Mouse (Mus musculus): ENCODE data around the gene Krtap5-2. TPM values are rescaled to one million over a fixed set of nuclear protein-coding genes. Genes with fewer than 3 reads are reported as not detected.
"Not testable (repeated sequence)": the region's sequence is repeated elsewhere in the genome, so short reads cannot be mapped to it uniquely, and the experiment has no call there.

Gene Krtap5-2
- not detected in 2 replicates for polyA plus RNA-seq (2014; fragmentation: Nextera tagmentation; extraction: Ambion mirVana)

DNA sequence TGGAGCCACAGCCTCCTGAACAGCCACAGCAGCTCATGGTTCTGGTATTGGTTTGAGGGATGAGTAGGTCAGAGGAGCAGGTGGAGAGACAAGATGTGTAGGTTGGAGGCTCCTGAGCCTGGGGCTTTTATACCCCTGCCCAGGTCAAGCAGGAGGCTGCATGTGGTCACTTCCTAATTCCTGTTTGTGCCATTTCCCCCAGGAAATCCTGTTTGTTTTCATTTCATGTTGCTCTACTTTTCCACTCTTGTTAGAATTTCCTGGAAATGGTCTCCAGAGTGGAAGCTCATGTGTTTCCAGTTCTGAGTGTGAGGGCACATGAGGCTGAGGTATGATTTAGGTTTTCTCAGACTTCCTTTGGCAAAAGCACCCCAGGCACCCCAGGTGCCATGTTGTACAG is at the start of gene Krtap5-2:
Gene Krtap5-2, minus strand, starts transcription at position 101 of the 400 bp plus-strand sequence.
- not testable (repeated sequence) for H3K9ac ChIP-seq (ENCODE audit: low read length); ATAC-seq (ENCODE audit: insufficient number of reproducible peaks, low FRiP score, low TSS enrichment, low read depth); H3K9me3 ChIP-seq (ENCODE audit: control insufficient read depth, low read length); H3K27ac ChIP-seq (replicated peaks; ENCODE audit: low read depth, low read length); DNase-seq (ENCODE audit: low spot score); H3K4me3 ChIP-seq (ENCODE audit: low read depth, low read length); H3K4me2 ChIP-seq (ENCODE audit: low read depth, severe bottlenecking); H3K36me3 ChIP-seq (ENCODE audit: control insufficient read depth, insufficient read depth, low read length); H3K27me3 ChIP-seq (ENCODE audit: control insufficient read depth, insufficient read depth, low read length); H3K4me1 ChIP-seq (ENCODE audit: control insufficient read depth, insufficient read depth, low read length)

DNA sequence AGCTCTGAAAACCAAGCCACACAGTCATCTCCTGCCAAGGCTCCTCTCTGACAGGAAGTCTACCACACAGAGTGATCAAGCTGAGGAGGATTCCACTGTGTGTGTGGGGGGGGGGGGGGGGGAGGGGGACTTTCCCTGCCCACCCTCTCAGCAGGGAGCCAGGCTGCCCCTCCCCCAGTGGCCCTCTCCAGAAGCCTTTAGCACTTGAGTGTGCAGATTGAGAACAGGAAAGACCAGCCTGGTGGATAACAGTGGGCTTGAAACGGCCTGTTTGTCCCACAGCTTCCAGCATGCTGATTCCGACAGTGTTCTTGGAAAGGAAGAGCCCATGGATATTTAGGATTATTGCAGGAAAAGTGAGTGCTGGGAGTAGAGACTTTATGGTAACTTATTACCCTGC is 48.7 kb upstream of the Krtap5-2 start:
- ATAC-seq (ENCODE audit: insufficient number of reproducible peaks, low FRiP score, low TSS enrichment, low read depth) (no peak), DNase-seq (ENCODE audit: low spot score) (no peak)
- WGBS, result 32% methylated on average over 2 of the region's 2 CpGs
- Histone ChIP-seq H3K9me3 (ENCODE audit: control insufficient read depth, low read length) (no peaks in the 10 kb centered on the region), H3K27ac (replicated peaks; ENCODE audit: low read depth, low read length) (no peak overlapping the region), H3K27me3 (ENCODE audit: control insufficient read depth, insufficient read depth, low read length) (no peaks in the 10 kb centered on the region), H3K4me2 (ENCODE audit: low read depth, severe bottlenecking) (no peak overlapping the region), H3K9ac (ENCODE audit: low read length) (no peak overlapping the region), H3K4me3 (ENCODE audit: low read depth, low read length) (no peak overlapping the region), H3K4me1 (ENCODE audit: control insufficient read depth, insufficient read depth, low read length) (no peaks in the 10 kb centered on the region), H3K36me3 (ENCODE audit: control insufficient read depth, insufficient read depth, low read length) (no peaks in the 10 kb centered on the region)

DNA sequence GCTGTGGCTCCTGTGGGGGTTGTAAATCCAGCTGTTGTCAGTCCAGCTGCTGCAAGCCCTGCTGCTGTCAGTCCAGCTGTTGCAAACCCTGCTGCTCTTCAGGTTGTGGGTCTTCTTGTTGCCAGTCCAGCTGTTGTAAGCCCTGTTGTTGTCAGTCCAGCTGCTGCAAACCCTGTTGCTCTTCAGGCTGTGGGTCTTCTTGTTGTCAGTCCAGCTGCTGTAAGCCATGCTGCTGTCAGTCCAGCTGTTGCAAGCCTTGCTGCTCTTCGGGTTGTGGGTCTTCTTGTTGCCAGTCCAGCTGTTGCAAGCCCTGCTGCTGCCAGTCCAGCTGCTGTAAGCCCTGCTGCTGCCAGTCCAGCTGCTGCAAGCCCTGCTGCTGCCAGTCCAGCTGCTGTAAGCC is 36.3 kb upstream of the Krtap5-2 start:
- not testable (repeated sequence) for H3K4me1 ChIP-seq (ENCODE audit: control insufficient read depth, insufficient read depth, low read length); H3K27ac ChIP-seq (replicated peaks; ENCODE audit: low read depth, low read length); DNase-seq (ENCODE audit: low spot score); H3K36me3 ChIP-seq (ENCODE audit: control insufficient read depth, insufficient read depth, low read length); H3K9ac ChIP-seq (ENCODE audit: low read length); H3K4me2 ChIP-seq (ENCODE audit: low read depth, severe bottlenecking); H3K9me3 ChIP-seq (ENCODE audit: control insufficient read depth, low read length); H3K27me3 ChIP-seq (ENCODE audit: control insufficient read depth, insufficient read depth, low read length); H3K4me3 ChIP-seq (ENCODE audit: low read depth, low read length); ATAC-seq (ENCODE audit: insufficient number of reproducible peaks, low FRiP score, low TSS enrichment, low read depth)
- 72% methylated on average over 1 of the region's 1 CpGs for WGBS

DNA sequence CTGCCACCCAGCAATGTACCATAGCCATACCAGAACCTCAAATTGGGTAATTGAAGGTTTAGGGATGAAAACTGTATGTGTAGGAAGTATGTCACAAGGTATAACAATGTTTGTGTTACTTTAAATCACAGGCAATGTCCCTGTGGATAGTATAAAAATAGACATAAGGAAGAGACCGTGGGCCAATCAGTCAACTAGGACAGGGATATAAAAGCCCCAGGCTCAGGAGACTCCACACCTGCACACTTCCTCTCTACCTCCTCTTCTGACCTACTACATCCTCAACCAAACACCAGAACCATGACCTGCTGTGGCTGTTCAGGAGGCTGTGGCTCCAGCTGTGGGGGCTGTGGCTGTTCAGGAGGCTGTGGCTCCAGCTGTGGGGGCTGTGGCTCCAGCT is 35.8 kb upstream of the Krtap5-2 start, which contains the start of gene Gm7579:
Gene Gm7579, plus strand, starts transcription at position 301 of the 400 bp plus-strand sequence.
- Histone ChIP-seq H3K4me1 (ENCODE audit: control insufficient read depth, insufficient read depth, low read length) (no peaks in the 10 kb centered on the region), H3K9ac (ENCODE audit: low read length) (no peak within 1 kb of the TSS), H3K27ac (replicated peaks; ENCODE audit: low read depth, low read length) (no peak within 1 kb of the TSS), H3K36me3 (ENCODE audit: control insufficient read depth, insufficient read depth, low read length) (no peaks in the 10 kb centered on the region), H3K4me2 (ENCODE audit: low read depth, severe bottlenecking) (no peak within 1 kb of the TSS), H3K9me3 (ENCODE audit: control insufficient read depth, low read length) (no peaks in the 10 kb centered on the region), H3K27me3 (ENCODE audit: control insufficient read depth, insufficient read depth, low read length) (no peaks in the 10 kb centered on the region), H3K4me3 (ENCODE audit: low read depth, low read length) (no peak within 1 kb of the TSS)
- DNase-seq (ENCODE audit: low spot score) (no peak), ATAC-seq (ENCODE audit: insufficient number of reproducible peaks, low FRiP score, low TSS enrichment, low read depth) (no peak)
- 79% methylated on average over 1 of the region's 1 CpGs for WGBS

DNA sequence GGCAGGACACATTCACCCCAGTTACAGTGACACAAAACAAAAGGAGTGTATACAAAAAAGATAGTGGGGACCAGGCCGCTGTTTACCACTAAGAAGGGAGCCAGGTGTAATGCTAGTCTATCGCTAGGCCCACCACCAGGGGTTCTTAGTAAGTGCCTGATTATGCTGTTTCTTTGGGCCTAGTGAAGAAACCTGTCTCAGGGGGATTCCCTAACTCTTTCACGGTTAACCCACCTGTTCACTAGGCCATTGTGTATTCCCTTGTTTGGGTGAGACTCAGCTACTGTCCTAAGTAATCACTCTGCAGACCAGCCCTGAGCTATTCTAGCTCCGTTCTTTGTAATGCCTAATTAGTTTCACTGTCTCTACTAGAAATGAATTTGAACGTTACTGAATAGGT is 31.1 kb upstream of the Krtap5-2 start:
- not testable (repeated sequence) for H3K27me3 ChIP-seq (ENCODE audit: control insufficient read depth, insufficient read depth, low read length)

DNA sequence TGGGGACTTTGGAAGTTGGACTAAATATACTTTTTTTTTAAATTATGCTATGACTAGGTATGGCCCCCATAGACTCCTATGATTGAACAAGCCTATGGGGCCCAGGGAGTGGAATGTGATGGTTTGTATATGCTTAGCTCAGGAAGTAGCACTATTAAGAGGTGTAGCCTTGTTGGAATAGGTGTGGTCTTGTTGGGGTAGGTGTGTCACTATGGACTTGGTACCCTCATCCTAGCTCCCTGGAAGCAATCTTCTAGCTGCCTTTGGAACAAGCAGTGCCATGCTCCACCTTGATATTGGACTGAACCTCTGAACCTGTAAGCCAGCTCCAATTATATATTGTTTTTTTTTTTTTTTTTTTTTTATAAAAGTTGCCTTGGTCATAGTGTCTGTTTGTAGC is 29.7 kb upstream of the Krtap5-2 start:
- no peaks in the 10 kb centered on the region for H3K9me3 ChIP-seq (ENCODE audit: control insufficient read depth, low read length)
- no peak for ATAC-seq (ENCODE audit: insufficient number of reproducible peaks, low FRiP score, low TSS enrichment, low read depth)
- no peak overlapping the region for H3K9ac ChIP-seq (ENCODE audit: low read length)
- no peaks in the 10 kb centered on the region for H3K36me3 ChIP-seq (ENCODE audit: control insufficient read depth, insufficient read depth, low read length)
- no peaks in the 10 kb centered on the region for H3K27me3 ChIP-seq (ENCODE audit: control insufficient read depth, insufficient read depth, low read length)
- H3K4me1 ChIP-seq (ENCODE audit: control insufficient read depth, insufficient read depth, low read length), result no peaks in the 10 kb centered on the region
- no peak overlapping the region for H3K4me3 ChIP-seq (ENCODE audit: low read depth, low read length)
- DNase-seq (ENCODE audit: low spot score), result no peak
- no peak overlapping the region for H3K4me2 ChIP-seq (ENCODE audit: low read depth, severe bottlenecking)
- H3K27ac ChIP-seq (replicated peaks; ENCODE audit: low read depth, low read length), result no peak overlapping the region

More for the DNA sequence above, 31.1 kb upstream of the Krtap5-2 start:
- H3K36me3 ChIP-seq (ENCODE audit: control insufficient read depth, insufficient read depth, low read length); H3K4me3 ChIP-seq (ENCODE audit: low read depth, low read length); H3K27ac ChIP-seq (replicated peaks; ENCODE audit: low read depth, low read length); H3K9ac ChIP-seq (ENCODE audit: low read length); H3K4me1 ChIP-seq (ENCODE audit: control insufficient read depth, insufficient read depth, low read length); H3K4me2 ChIP-seq (ENCODE audit: low read depth, severe bottlenecking); DNase-seq (ENCODE audit: low spot score); H3K9me3 ChIP-seq (ENCODE audit: control insufficient read depth, low read length); ATAC-seq (ENCODE audit: insufficient number of reproducible peaks, low FRiP score, low TSS enrichment, low read depth): not testable (repeated sequence)
- 79% methylated on average over 5 of the region's 5 CpGs for WGBS

DNA sequence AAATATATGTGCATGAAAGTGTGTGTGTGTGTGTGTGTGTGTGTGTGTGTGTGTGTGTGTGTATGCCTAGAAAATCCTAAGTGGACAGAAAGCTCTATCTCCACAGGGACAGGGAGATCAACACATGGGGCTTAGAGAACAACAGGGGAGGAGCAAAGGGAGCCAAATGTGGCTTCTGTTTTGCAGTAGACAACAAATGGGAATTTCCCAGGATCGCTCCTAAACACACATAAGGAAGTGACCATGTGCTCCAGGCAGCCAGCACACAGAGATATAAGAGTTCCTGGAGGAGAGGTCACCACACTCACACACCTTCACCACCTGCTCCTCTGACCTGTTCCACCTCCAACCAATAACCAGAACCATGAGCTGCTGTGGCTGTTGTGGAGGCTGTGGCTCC is 25.3 kb upstream of the Krtap5-2 start, which contains the start of gene Krtap5-3:
Gene Krtap5-3, plus strand, starts transcription at position 301 of the 400 bp plus-strand sequence.
- WGBS, result 44% methylated on average over 1 of the region's 1 CpGs
- DNase-seq (ENCODE audit: low spot score) (no peak), ATAC-seq (ENCODE audit: insufficient number of reproducible peaks, low FRiP score, low TSS enrichment, low read depth) (no peak)
- no peaks in the 10 kb centered on the region for H3K4me1 ChIP-seq (ENCODE audit: control insufficient read depth, insufficient read depth, low read length)
- H3K9me3 ChIP-seq (ENCODE audit: control insufficient read depth, low read length), result no peaks in the 10 kb centered on the region
- H3K9ac ChIP-seq (ENCODE audit: low read length), result no peak within 1 kb of the TSS
- H3K4me2 ChIP-seq (ENCODE audit: low read depth, severe bottlenecking), result no peak within 1 kb of the TSS
- no peaks in the 10 kb centered on the region for H3K27me3 ChIP-seq (ENCODE audit: control insufficient read depth, insufficient read depth, low read length)
- H3K4me3 ChIP-seq (ENCODE audit: low read depth, low read length), result no peak within 1 kb of the TSS
- H3K36me3 ChIP-seq (ENCODE audit: control insufficient read depth, insufficient read depth, low read length), result no peaks in the 10 kb centered on the region
- no peak within 1 kb of the TSS for H3K27ac ChIP-seq (replicated peaks; ENCODE audit: low read depth, low read length)

DNA sequence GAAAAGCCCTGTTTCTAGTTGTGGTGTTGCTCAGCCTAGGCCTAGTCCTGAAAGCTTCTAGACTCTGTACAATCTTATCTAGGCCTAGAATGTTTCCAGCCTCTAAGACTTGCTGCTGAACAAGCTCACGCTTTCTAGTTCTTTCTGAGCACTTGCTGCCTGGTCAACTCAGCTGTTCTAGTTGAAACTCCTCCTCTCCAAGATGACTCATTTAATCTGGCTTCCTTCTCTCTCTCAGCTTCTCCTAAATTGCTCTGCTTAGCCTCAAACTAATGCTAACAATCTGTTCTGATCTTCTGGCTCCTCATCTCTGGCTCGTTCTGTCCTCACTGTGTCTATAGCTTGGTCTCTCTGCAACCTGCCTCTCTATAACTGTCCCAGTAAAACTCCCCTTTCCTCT is 22.9 kb upstream of the Krtap5-2 start:
- H3K27ac ChIP-seq (replicated peaks; ENCODE audit: low read depth, low read length), result no peak overlapping the region
- WGBS, result 80% methylated on average over 2 of the region's 2 CpGs
- H3K36me3 ChIP-seq (ENCODE audit: control insufficient read depth, insufficient read depth, low read length), result no peaks in the 10 kb centered on the region
- H3K4me2 ChIP-seq (ENCODE audit: low read depth, severe bottlenecking), result no peak overlapping the region
- no peak for ATAC-seq (ENCODE audit: insufficient number of reproducible peaks, low FRiP score, low TSS enrichment, low read depth)
- H3K4me3 ChIP-seq (ENCODE audit: low read depth, low read length), result no peak overlapping the region
- H3K9me3 ChIP-seq (ENCODE audit: control insufficient read depth, low read length), result no peaks in the 10 kb centered on the region
- DNase-seq (ENCODE audit: low spot score), result no peak
- no peaks in the 10 kb centered on the region for H3K27me3 ChIP-seq (ENCODE audit: control insufficient read depth, insufficient read depth, low read length)
- H3K4me1 ChIP-seq (ENCODE audit: control insufficient read depth, insufficient read depth, low read length), result no peaks in the 10 kb centered on the region
- H3K9ac ChIP-seq (ENCODE audit: low read length), result no peak overlapping the region

DNA sequence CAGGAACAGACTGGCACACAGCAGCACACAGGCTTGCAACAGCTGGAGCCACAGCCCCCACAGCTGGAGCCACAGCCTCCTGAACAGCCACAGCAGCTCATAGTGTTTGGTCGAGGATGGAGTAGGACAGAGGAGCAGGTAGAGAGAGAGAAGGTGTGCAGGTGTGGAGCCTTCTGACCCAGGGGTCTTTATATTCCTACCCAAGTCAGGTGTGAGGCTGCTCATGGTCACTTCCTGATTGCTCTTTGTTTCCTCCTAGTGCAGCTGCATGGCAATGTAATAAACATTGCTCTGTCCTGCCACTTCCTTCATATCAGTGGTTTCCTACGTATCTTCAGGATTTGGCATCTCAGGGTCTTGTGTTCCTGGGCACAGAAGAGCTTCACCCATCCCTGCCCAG is 14.5 kb upstream of the Krtap5-2 start, which contains the start of gene Gm10153:
Gene Gm10153, minus strand, starts transcription at position 101 of the 400 bp plus-strand sequence.
- Histone ChIP-seq H3K4me2 (ENCODE audit: low read depth, severe bottlenecking) (no peak within 1 kb of the TSS), H3K4me1 (ENCODE audit: control insufficient read depth, insufficient read depth, low read length) (no peaks in the 10 kb centered on the region), H3K36me3 (ENCODE audit: control insufficient read depth, insufficient read depth, low read length) (no peaks in the 10 kb centered on the region), H3K27me3 (ENCODE audit: control insufficient read depth, insufficient read depth, low read length) (no peaks in the 10 kb centered on the region), H3K4me3 (ENCODE audit: low read depth, low read length) (no peak within 1 kb of the TSS), H3K9ac (ENCODE audit: low read length) (no peak within 1 kb of the TSS), H3K9me3 (ENCODE audit: control insufficient read depth, low read length) (no peaks in the 10 kb centered on the region), H3K27ac (replicated peaks; ENCODE audit: low read depth, low read length) (no peak within 1 kb of the TSS)
- DNase-seq (ENCODE audit: low spot score) (peak; percentile 14), ATAC-seq (ENCODE audit: insufficient number of reproducible peaks, low FRiP score, low TSS enrichment, low read depth) (no peak)
- 56% methylated on average over 2 of the region's 2 CpGs for WGBS
